Mouse (Mus musculus) intestine, embryonic 16.5 days (tissue): ENCODE measurements around the gene Cyb561d1. TPM values are rescaled to one million over a fixed set of nuclear protein-coding genes. Genes with fewer than 3 reads are reported as not detected.

ENCODE experiments used
- ATAC-seq: fragments of 200-750 bp; cut with Nextera tagmentation; 2 replicates; pipeline ENCODE4 v1.8.0; 2017; ENCODE audit warnings: moderate TSS enrichment, moderate library complexity
- H3K27ac ChIP-seq: fragments of 300-500 bp; sonication (generic); 2 replicates; pipeline ENCODE4 v1.5.1; 2014; ENCODE audit warnings: mild to moderate bottlenecking, low read length
- H3K27me3 ChIP-seq: fragments of 300-500 bp; sonication (generic); replicated peaks from 2 replicates; pipeline ENCODE4 v1.6.1; 2014; ENCODE audit warnings: low read length, control low read depth, mixed read lengths; ENCODE audit not compliant: control insufficient read depth, insufficient read depth
- H3K36me3 ChIP-seq: fragments of 300-500 bp; sonication (generic); 2 replicates; pipeline ENCODE4 v1.6.1; 2014; ENCODE audit warnings: low read length, control low read depth; ENCODE audit not compliant: control insufficient read depth, insufficient read depth
- H3K4me1 ChIP-seq: fragments of 300-500 bp; sonication (generic); 2 replicates; pipeline ENCODE4 v1.6.1; 2014; ENCODE audit warnings: low read length, control low read depth, mixed read lengths; ENCODE audit not compliant: control insufficient read depth, insufficient read depth
- H3K4me2 ChIP-seq: fragments of 300-500 bp; sonication (generic); 2 replicates; pipeline ENCODE4 v1.6.1; 2014; ENCODE audit warnings: low read depth, low read length, control low read depth
- H3K4me3 ChIP-seq: fragments of 300-500 bp; sonication (generic); 2 replicates; pipeline ENCODE4 v1.5.1; 2014; ENCODE audit warnings: mild to moderate bottlenecking, low read length
- H3K9ac ChIP-seq: fragments of 300-500 bp; sonication (generic); 2 replicates; pipeline ENCODE4 v1.6.1; 2014; ENCODE audit warnings: low read depth, low read length
- H3K9me3 ChIP-seq: fragments of 300-500 bp; sonication (generic); 2 replicates; pipeline ENCODE4 v1.6.1; 2016; ENCODE audit warnings: low read length, control low read depth; ENCODE audit not compliant: control insufficient read depth
- WGBS: fragments of 180-500 bp; shearing (Covaris S2); extraction: QIAGEN DNeasy Blood & Tissue Kit; methylation state at CpG from one replicate; pipeline ENCODE4 v1.1.7; 2014; 5-methylcytosine and 5-hydroxymethylcytosine counted together
- polyA plus RNA-seq: library from polyadenylated mRNA; unstranded; fragments of >200 nt; fragmentation: Nextera tagmentation; extraction: Ambion mirVana; gene quantifications from 2 replicates; pipeline ENCODE4 v1.2.1, GENCODE M21; 2015

The Cyb561d1 gene
- polyA plus RNA-seq, 1 experiment from 2014 or later = 4.2 TPM

- Histone ChIP-seq H3K27ac (no peak overlapping the region), H3K9ac (no peak overlapping the region), H3K27me3 (no peaks in the 10 kb centered on the region), H3K9me3 (no peaks in the 10 kb centered on the region), H3K36me3 (peaks cover 18% of the 10 kb centered on the region), H3K4me1 (peaks cover 27% of the 10 kb centered on the region), H3K4me3 (no peak overlapping the region), H3K4me2 (no peak overlapping the region)
- 93% methylated on average over 8 of the region's 8 CpGs for WGBS
- ATAC-seq = no peak
Measured at GRCm38 (mm10) chr3:108205601-108206000, 4.6 kb upstream of the Cyb561d1 start.

GRCm38 (mm10) chr3:108204470-108204869 is 3.5 kb upstream of the Cyb561d1 start:
- no peaks in the 10 kb centered on the region for H3K9me3 ChIP-seq
- no peak overlapping the region for H3K27ac ChIP-seq
- H3K4me2 ChIP-seq = no peak overlapping the region
- H3K4me1 ChIP-seq = peaks cover 25% of the 10 kb centered on the region
- H3K9ac ChIP-seq = no peak overlapping the region
- no peak overlapping the region for H3K4me3 ChIP-seq
- 86% methylated on average over 11 of the region's 11 CpGs for WGBS
- H3K36me3 ChIP-seq = peaks cover 18% of the 10 kb centered on the region
- ATAC-seq = no peak
- H3K27me3 ChIP-seq = no peaks in the 10 kb centered on the region

- ATAC-seq = no peak
- peaks cover 18% of the 10 kb centered on the region for H3K36me3 ChIP-seq
Measured at GRCm38 (mm10) chr3:108203621-108204325, 2.8 kb upstream of the Cyb561d1 start.

GRCm38 (mm10) chr3:108203212-108203611 is 2.2 kb upstream of the Cyb561d1 start:
- H3K4me2 ChIP-seq = no peak overlapping the region
- no peak for ATAC-seq
- H3K36me3 ChIP-seq = peaks cover 18% of the 10 kb centered on the region
- WGBS = 93% methylated on average over 13 of the region's 13 CpGs
- no peaks in the 10 kb centered on the region for H3K9me3 ChIP-seq
- H3K9ac ChIP-seq = no peak overlapping the region
- H3K27me3 ChIP-seq = no peaks in the 10 kb centered on the region
- no peak overlapping the region for H3K27ac ChIP-seq
- no peak overlapping the region for H3K4me3 ChIP-seq
- peaks cover 18% of the 10 kb centered on the region for H3K4me1 ChIP-seq

More at GRCm38 (mm10) chr3:108203621-108204325, 2.8 kb upstream of the Cyb561d1 start:
- no peak overlapping the region for H3K9ac ChIP-seq
- no peak overlapping the region for H3K4me3 ChIP-seq
- WGBS = 82% methylated on average over 11 of the region's 11 CpGs
- H3K27ac ChIP-seq = no peak overlapping the region
- peaks cover 18% of the 10 kb centered on the region for H3K4me1 ChIP-seq
- no peaks in the 10 kb centered on the region for H3K27me3 ChIP-seq
- no peak overlapping the region for H3K4me2 ChIP-seq
- H3K9me3 ChIP-seq = no peaks in the 10 kb centered on the region

GRCm38 (mm10) chr3:108202506-108202905 is 1.5 kb upstream of the Cyb561d1 start:
- no peak for ATAC-seq
- H3K27me3 ChIP-seq = no peaks in the 10 kb centered on the region
- no peak overlapping the region for H3K9ac ChIP-seq
- H3K4me2 ChIP-seq = no peak overlapping the region
- no peak overlapping the region for H3K27ac ChIP-seq
- peaks cover 18% of the 10 kb centered on the region for H3K4me1 ChIP-seq
- H3K4me3 ChIP-seq = no peak overlapping the region
- H3K36me3 ChIP-seq = peaks cover 18% of the 10 kb centered on the region
- no peaks in the 10 kb centered on the region for H3K9me3 ChIP-seq

GRCm38 (mm10) chr3:108199231-108199630 is 1.8 kb downstream of the Cyb561d1 start:
- Histone ChIP-seq H3K27ac (no peak overlapping the region), H3K4me3 (no peak overlapping the region), H3K36me3 (peaks cover 7% of the 10 kb centered on the region; the same call in 1 of the 2 replicates), H3K9me3 (no peaks in the 10 kb centered on the region), H3K4me2 (no peak overlapping the region), H3K4me1 (peaks cover 17% of the 10 kb centered on the region), H3K9ac (peak overlapping the region; percentile 81; the same call in 1 of the 2 replicates), H3K27me3 (no peaks in the 10 kb centered on the region)
- WGBS = 90% methylated on average over 6 of the region's 6 CpGs
- ATAC-seq = no peak

- H3K4me2 ChIP-seq = peak overlapping the region; percentile 23; the same call in 1 of the 2 replicates
- H3K9me3 ChIP-seq = no peaks in the 10 kb centered on the region
- H3K4me3 ChIP-seq = no peak overlapping the region
- no peak overlapping the region for H3K27ac ChIP-seq
- peaks cover 17% of the 10 kb centered on the region for H3K4me1 ChIP-seq
- 30% methylated on average over 14 of the region's 14 CpGs for WGBS
- no peaks in the 10 kb centered on the region for H3K36me3 ChIP-seq
- H3K9ac ChIP-seq = peak overlapping the region; percentile 34
- H3K27me3 ChIP-seq = no peaks in the 10 kb centered on the region
- ATAC-seq = no peak
Measured at GRCm38 (mm10) chr3:108197066-108197497, 3.9 kb downstream of the Cyb561d1 start.

GRCm38 (mm10) chr3:108195941-108196590 is 4.9 kb downstream of the Cyb561d1 start:
- Histone ChIP-seq H3K9me3 (no peaks in the 10 kb centered on the region), H3K27me3 (no peaks in the 10 kb centered on the region), H3K36me3 (no peaks in the 10 kb centered on the region), H3K4me1 (peaks cover 18% of the 10 kb centered on the region), H3K9ac (no peak overlapping the region), H3K27ac (0 out of 2 replicates have a peak overlapping the region, but pooled peaks have one; percentile 3), H3K4me3 (no peak overlapping the region), H3K4me2 (no peak overlapping the region)
- no peak for ATAC-seq
- WGBS = 76% methylated on average over 7 of the region's 7 CpGs

- Histone ChIP-seq H3K27me3 (no peaks in the 10 kb centered on the region), H3K9me3 (no peaks in the 10 kb centered on the region), H3K27ac (no peak overlapping the region), H3K9ac (no peak overlapping the region), H3K4me1 (peaks cover 17% of the 10 kb centered on the region), H3K4me2 (no peak overlapping the region), H3K36me3 (no peaks in the 10 kb centered on the region), H3K4me3 (no peak overlapping the region)
- WGBS = 92% methylated on average over 4 of the region's 4 CpGs
- no peak for ATAC-seq
Measured at GRCm38 (mm10) chr3:108195287-108195686, 5.7 kb downstream of the Cyb561d1 start.
